Mouse (Mus musculus): ENCODE measurements around the gene Dapk1. TPM values are rescaled to one million over a fixed set of nuclear protein-coding genes. Genes with fewer than 3 reads are reported as not detected.

Gene Dapk1
- total RNA-seq, 2 experiments from 2014 or later = 90.4 to 101 TPM

DNA sequence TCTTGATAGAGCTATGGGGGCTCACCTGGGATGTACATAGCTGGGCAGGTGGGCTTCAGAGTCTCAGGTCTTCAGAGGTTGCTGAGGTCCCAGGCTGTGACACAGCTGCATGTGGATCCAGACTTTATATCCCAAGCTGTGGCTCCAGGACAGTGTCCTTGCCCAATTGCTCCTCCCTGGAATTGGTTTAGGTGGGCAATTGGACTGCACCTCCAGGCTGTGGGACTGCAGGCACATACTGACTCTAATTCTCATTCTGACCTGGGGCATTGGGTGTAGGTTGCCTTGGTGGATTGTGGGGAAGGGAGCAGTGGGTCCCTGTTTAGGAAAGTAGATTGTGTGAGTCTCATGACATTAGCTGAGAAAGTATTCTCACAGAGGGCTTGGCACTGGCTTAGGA is 184.5 kb downstream of the Dapk1 start, which contains the start of gene BC051665:
Gene BC051665 (minus strand): TSS at position 101 of the 400 bp plus-strand sequence.
- no peak for DNase-seq (ENCODE audit: low spot score in 2 of 2)

DNA sequence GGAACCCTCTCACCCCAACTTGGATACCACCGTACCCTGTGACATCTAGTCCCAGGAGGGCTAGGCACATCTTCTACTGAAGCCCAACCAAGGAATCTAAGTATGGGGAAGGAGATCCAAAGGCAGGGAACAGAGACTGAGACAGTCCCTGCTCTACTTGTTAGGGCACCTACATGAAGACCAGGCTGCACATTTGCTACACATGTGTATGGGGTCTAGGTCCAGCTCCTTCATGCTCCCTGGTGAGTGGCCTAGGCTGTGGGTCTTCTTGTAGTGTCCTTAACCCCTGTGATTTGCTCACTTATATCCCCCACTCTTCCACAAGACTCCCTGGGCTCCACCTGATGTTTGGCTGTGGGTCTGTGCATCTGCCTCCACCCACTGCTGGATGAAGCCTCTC is 187.7 kb downstream of the Dapk1 start:
- DNase-seq (ENCODE audit: low spot score in 2 of 2) = no peak

DNA sequence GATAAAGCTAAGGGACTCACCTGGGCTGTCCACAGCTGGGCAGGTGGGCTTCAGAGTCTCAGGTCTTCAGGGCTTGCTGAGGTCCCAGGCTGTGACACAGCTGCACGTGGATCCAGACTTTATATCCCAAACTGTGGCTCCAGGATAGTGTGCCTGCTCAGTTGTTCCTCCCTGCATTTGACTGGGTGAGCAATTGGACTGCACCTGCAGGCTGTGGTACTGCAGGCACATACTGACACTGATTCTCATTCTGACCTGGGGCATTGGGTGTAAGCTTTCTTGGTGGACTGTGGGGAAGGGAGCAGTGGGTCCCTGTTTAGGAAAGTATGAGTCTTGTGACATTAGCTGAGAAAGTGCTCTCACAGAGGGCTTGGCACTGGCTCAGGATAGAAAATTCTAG is 201.0 kb downstream of the Dapk1 start, which contains the start of gene Ctsll3:
Gene Ctsll3 (minus strand): TSS at position 101 of the 400 bp plus-strand sequence.
- DNase-seq (ENCODE audit: low spot score in 2 of 2) = no peak

DNA sequence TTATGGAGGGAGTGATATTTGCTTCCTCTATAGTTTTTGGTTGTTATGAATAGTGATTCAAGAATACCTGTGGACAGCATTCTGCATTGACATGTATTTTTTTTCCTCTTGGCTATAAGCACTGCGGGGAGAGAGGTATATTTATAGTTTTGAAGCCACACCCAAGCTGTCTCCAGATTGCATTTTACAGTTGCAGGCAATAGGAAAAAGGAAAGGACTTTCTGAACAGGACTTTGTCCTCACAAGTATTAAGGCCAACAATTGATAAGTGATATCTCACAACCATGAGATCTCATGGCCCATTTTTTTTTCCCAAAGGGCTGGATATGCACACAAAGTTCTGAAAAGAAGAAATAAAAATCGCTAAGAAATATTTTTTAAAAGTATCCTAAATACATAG is 207.9 kb downstream of the Dapk1 start:
- no peak for DNase-seq (ENCODE audit: low spot score in 2 of 2)

DNA sequence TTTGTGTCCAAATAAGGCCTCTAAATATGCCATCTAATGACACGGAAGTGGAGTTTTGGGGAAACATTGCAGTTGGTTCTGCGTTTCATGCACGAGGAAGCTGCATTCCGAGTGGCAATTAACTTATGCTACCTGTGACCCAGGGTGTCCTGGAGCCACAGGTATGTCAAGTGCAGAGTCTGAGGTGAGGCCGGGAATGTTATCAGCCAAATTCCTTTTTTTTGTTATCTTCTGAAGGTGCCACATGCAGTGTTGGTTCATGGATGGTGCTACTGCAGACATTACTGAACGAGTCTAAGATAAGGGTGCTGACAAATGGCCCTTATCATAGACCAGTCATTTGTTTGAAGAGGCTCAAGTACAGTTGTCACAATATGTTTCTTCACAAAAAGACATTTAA is 211.0 kb downstream of the Dapk1 start:
- no peak for DNase-seq (ENCODE audit: low spot score in 2 of 2)

Other genes with a start within 250 kb of the Dapk1 start
- gene BC051665, start 184.4 kb downstream of the Dapk1 start, total RNA-seq (2021) = not detected
- gene Ctsll3, start 200.9 kb downstream of the Dapk1 start, total RNA-seq (2021) = not detected